Mouse (Mus musculus): ENCODE results near the gene B3gat1. TPM values are rescaled to one million over a fixed set of nuclear protein-coding genes. Genes with fewer than 3 reads are reported as not detected.
A peak's percentile ranks its signal among the peaks of the same experiment; 100 is the strongest.

Gene B3gat1
- polyA plus RNA-seq, 1 experiment: 202 TPM

GRCm38 (mm10) chr9:26762477-26762876, 28.9 kb downstream of the B3gat1 start:
- Histone ChIP-seq H3K27ac (ENCODE audit: insufficient read depth, low read length) (no peak overlapping the region), H3K4me1 (ENCODE audit: control insufficient read depth, insufficient read depth, low read length) (no peaks in the 10 kb centered on the region), H3K4me3 (ENCODE audit: insufficient read depth, low read length) (no peak overlapping the region)
- TF ChIP-seq CTCF (IDR thresholded peaks at IDR 0.05; ENCODE audit: extremely low read depth, insufficient read depth, low read length) (no peak), POLR2A (IDR thresholded peaks at IDR 0.05; ENCODE audit: extremely low read depth, insufficient read depth, low read length) (no peak)

GRCm38 (mm10) chr9:26768181-26768580, 34.7 kb downstream of the B3gat1 start:
- Histone ChIP-seq H3K4me1 (ENCODE audit: control insufficient read depth, insufficient read depth, low read length) (no peaks in the 10 kb centered on the region), H3K27ac (ENCODE audit: insufficient read depth, low read length) (no peak overlapping the region), H3K4me3 (ENCODE audit: insufficient read depth, low read length) (no peak overlapping the region)
- TF ChIP-seq CTCF (IDR thresholded peaks at IDR 0.05; ENCODE audit: extremely low read depth, insufficient read depth, low read length): no peak
- TF ChIP-seq POLR2A (IDR thresholded peaks at IDR 0.05; ENCODE audit: extremely low read depth, insufficient read depth, low read length): no peak

GRCm38 (mm10) chr9:26775700-26776099, 42.2 kb downstream of the B3gat1 start:
- H3K27ac ChIP-seq (ENCODE audit: insufficient read depth, low read length): no peak overlapping the region
- H3K4me1 ChIP-seq (ENCODE audit: control insufficient read depth, insufficient read depth, low read length): no peaks in the 10 kb centered on the region
- no peak for TF ChIP-seq CTCF (IDR thresholded peaks at IDR 0.05; ENCODE audit: extremely low read depth, insufficient read depth, low read length)
- no peak for TF ChIP-seq POLR2A (IDR thresholded peaks at IDR 0.05; ENCODE audit: extremely low read depth, insufficient read depth, low read length)
- no peak overlapping the region for H3K4me3 ChIP-seq (ENCODE audit: insufficient read depth, low read length)

GRCm38 (mm10) chr9:26776122-26776902, 42.8 kb downstream of the B3gat1 start:
- no peaks in the 10 kb centered on the region for H3K4me1 ChIP-seq (ENCODE audit: control insufficient read depth, insufficient read depth, low read length)
- H3K4me3 ChIP-seq (ENCODE audit: insufficient read depth, low read length): no peak overlapping the region
- TF ChIP-seq POLR2A (IDR thresholded peaks at IDR 0.05; ENCODE audit: extremely low read depth, insufficient read depth, low read length): no peak
- TF ChIP-seq CTCF (IDR thresholded peaks at IDR 0.05; ENCODE audit: extremely low read depth, insufficient read depth, low read length): peak; percentile 74
- no peak overlapping the region for H3K27ac ChIP-seq (ENCODE audit: insufficient read depth, low read length)

GRCm38 (mm10) chr9:26778421-26778820, 44.9 kb downstream of the B3gat1 start:
- Histone ChIP-seq H3K4me1 (ENCODE audit: control insufficient read depth, insufficient read depth, low read length) (no peaks in the 10 kb centered on the region), H3K27ac (ENCODE audit: insufficient read depth, low read length) (no peak overlapping the region), H3K4me3 (ENCODE audit: insufficient read depth, low read length) (no peak overlapping the region)
- no peak for TF ChIP-seq POLR2A (IDR thresholded peaks at IDR 0.05; ENCODE audit: extremely low read depth, insufficient read depth, low read length)
- no peak for TF ChIP-seq CTCF (IDR thresholded peaks at IDR 0.05; ENCODE audit: extremely low read depth, insufficient read depth, low read length)

GRCm38 (mm10) chr9:26783414-26783975, 50.0 kb downstream of the B3gat1 start:
- Histone ChIP-seq H3K27ac (ENCODE audit: insufficient read depth, low read length) (no peak overlapping the region), H3K4me3 (ENCODE audit: insufficient read depth, low read length) (no peak overlapping the region), H3K4me1 (ENCODE audit: control insufficient read depth, insufficient read depth, low read length) (no peaks in the 10 kb centered on the region)
- TF ChIP-seq CTCF (IDR thresholded peaks at IDR 0.05; ENCODE audit: extremely low read depth, insufficient read depth, low read length) (no peak), POLR2A (IDR thresholded peaks at IDR 0.05; ENCODE audit: extremely low read depth, insufficient read depth, low read length) (no peak)

- Histone ChIP-seq H3K27ac (ENCODE audit: insufficient read depth, low read length) (no peak overlapping the region), H3K4me3 (ENCODE audit: insufficient read depth, low read length) (no peak overlapping the region), H3K4me1 (ENCODE audit: control insufficient read depth, insufficient read depth, low read length) (no peaks in the 10 kb centered on the region)
- TF ChIP-seq CTCF (IDR thresholded peaks at IDR 0.05; ENCODE audit: extremely low read depth, insufficient read depth, low read length) (no peak), POLR2A (IDR thresholded peaks at IDR 0.05; ENCODE audit: extremely low read depth, insufficient read depth, low read length) (no peak)
These were observed 59.3 kb downstream of the B3gat1 start for GRCm38 (mm10) chr9:26792829-26793228.

- Histone ChIP-seq H3K4me3 (ENCODE audit: insufficient read depth, low read length) (no peak overlapping the region), H3K27ac (ENCODE audit: insufficient read depth, low read length) (no peak overlapping the region), H3K4me1 (ENCODE audit: control insufficient read depth, insufficient read depth, low read length) (no peaks in the 10 kb centered on the region)
- TF ChIP-seq POLR2A (IDR thresholded peaks at IDR 0.05; ENCODE audit: extremely low read depth, insufficient read depth, low read length) (no peak), CTCF (IDR thresholded peaks at IDR 0.05; ENCODE audit: extremely low read depth, insufficient read depth, low read length) (no peak)
These were observed 64.7 kb downstream of the B3gat1 start for GRCm38 (mm10) chr9:26798205-26798604.

GRCm38 (mm10) chr9:26798731-26799130, 65.2 kb downstream of the B3gat1 start:
- no peak for TF ChIP-seq POLR2A (IDR thresholded peaks at IDR 0.05; ENCODE audit: extremely low read depth, insufficient read depth, low read length)
- TF ChIP-seq CTCF (IDR thresholded peaks at IDR 0.05; ENCODE audit: extremely low read depth, insufficient read depth, low read length): no peak

GRCm38 (mm10) chr9:26800357-26800756, 66.8 kb downstream of the B3gat1 start:
- no peak overlapping the region for H3K27ac ChIP-seq (ENCODE audit: insufficient read depth, low read length)
- H3K4me1 ChIP-seq (ENCODE audit: control insufficient read depth, insufficient read depth, low read length): no peaks in the 10 kb centered on the region
- TF ChIP-seq CTCF (IDR thresholded peaks at IDR 0.05; ENCODE audit: extremely low read depth, insufficient read depth, low read length): no peak
- no peak for TF ChIP-seq POLR2A (IDR thresholded peaks at IDR 0.05; ENCODE audit: extremely low read depth, insufficient read depth, low read length)
- H3K4me3 ChIP-seq (ENCODE audit: insufficient read depth, low read length): no peak overlapping the region

More at GRCm38 (mm10) chr9:26798731-26799130, 65.2 kb downstream of the B3gat1 start:
- Histone ChIP-seq H3K27ac (ENCODE audit: insufficient read depth, low read length) (no peak overlapping the region), H3K4me3 (ENCODE audit: insufficient read depth, low read length) (no peak overlapping the region), H3K4me1 (ENCODE audit: control insufficient read depth, insufficient read depth, low read length) (no peaks in the 10 kb centered on the region)

Measured in cortical plate, adult 2 months (tissue).